Mouse (Mus musculus): ENCODE measurements at regions not wholly inside any gene's neighbourhood (a gene's known extent, or its start where the extent isn't known, plus 50 kb on each side); places are given as distances from the start of the nearest gene placed in this dataset.

DNA sequence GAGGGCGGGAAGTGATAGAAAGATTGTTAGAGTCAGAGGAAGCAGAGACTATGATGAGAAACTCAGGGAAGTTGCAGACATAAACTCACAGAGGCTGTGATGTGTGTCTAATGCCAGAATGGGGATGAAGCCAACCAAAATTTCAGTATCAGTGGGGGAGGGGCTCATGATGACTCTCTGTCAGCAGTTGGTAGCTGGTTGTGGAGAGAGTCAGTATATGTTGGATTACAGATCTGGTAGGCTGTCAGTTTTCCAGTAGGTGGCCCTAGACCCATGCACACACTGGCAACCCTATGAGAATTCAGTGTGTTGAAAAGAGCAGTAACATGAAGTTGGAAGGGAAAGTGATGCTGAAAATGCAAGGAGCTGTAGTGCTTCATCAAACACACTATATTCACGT, 257.5 kb downstream of the Ttc32 start:
- no peak overlapping the region for H3K4me2 ChIP-seq (replicated peaks)
- 82% methylated on average over 2 of the region's 2 CpGs for WGBS
- ATAC-seq (replicated peaks), result no peak

DNA sequence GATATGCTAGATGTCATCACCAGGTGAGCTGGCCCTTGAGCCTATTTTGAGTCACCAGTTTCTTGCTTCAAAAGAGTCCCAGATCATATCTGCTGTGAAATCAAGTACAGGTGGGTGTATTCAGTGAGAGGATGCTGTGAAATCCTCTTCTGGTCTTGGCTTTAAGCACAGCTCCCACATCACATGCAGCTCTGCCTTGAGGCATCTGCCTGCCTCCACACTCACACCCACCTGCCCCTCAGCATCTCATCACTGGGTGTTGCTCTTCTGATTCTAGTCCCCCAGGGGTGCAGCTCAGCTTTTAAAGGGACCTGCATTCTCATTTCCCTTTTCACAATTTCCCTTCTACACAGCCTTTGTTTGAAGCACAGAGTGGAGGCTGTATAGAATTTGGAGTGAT, 262.9 kb downstream of the Ttc32 start:
- Histone ChIP-seq H3K36me3 (no peaks in the 10 kb centered on the region), H3K4me3 (no peak overlapping the region), H3K9ac (replicated peaks) (no peak overlapping the region), H3K27ac (replicated peaks) (no peak overlapping the region), H3K9me3 (no peaks in the 10 kb centered on the region), H3K27me3 (no peaks in the 10 kb centered on the region), H3K4me1 (no peaks in the 10 kb centered on the region), H3K4me2 (replicated peaks) (no peak overlapping the region)
- ATAC-seq (replicated peaks), result no peak

More for the DNA sequence above, 257.5 kb downstream of the Ttc32 start:
- no peak overlapping the region for H3K4me3 ChIP-seq
- H3K4me1 ChIP-seq, result no peaks in the 10 kb centered on the region
- no peaks in the 10 kb centered on the region for H3K27me3 ChIP-seq
- H3K27ac ChIP-seq (replicated peaks), result no peak overlapping the region
- H3K9me3 ChIP-seq, result no peaks in the 10 kb centered on the region
- no peaks in the 10 kb centered on the region for H3K36me3 ChIP-seq
- no peak overlapping the region for H3K9ac ChIP-seq (replicated peaks)

DNA sequence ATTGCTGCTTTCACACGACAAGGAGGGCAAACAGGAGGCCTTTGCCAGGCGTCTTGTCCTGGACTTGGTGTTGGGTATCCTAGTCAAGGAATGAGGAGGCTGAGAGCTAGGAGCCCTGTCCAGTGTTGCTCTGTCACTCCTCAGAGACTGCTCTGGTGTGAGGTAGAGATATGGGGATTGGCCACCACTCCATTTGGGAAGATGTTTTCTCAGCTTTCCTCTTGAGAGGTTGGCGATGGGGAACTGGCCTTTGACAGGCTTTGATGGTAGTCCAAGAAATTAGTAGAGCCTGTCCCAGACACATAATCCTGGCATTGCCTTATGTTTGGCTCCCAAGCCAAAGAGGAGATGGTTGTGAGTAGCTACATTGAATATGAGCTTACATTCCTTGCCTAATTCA, 265.4 kb downstream of the Ttc32 start:
- H3K27me3 ChIP-seq, result no peaks in the 10 kb centered on the region
- 86% methylated on average over 3 of the region's 3 CpGs for WGBS
- no peak overlapping the region for H3K27ac ChIP-seq (replicated peaks)
- ATAC-seq (replicated peaks), result no peak
- H3K36me3 ChIP-seq, result no peaks in the 10 kb centered on the region
- H3K4me2 ChIP-seq (replicated peaks), result no peak overlapping the region
- no peak overlapping the region for H3K9ac ChIP-seq (replicated peaks)
- no peak overlapping the region for H3K4me3 ChIP-seq
- H3K4me1 ChIP-seq, result no peaks in the 10 kb centered on the region
- no peaks in the 10 kb centered on the region for H3K9me3 ChIP-seq

DNA sequence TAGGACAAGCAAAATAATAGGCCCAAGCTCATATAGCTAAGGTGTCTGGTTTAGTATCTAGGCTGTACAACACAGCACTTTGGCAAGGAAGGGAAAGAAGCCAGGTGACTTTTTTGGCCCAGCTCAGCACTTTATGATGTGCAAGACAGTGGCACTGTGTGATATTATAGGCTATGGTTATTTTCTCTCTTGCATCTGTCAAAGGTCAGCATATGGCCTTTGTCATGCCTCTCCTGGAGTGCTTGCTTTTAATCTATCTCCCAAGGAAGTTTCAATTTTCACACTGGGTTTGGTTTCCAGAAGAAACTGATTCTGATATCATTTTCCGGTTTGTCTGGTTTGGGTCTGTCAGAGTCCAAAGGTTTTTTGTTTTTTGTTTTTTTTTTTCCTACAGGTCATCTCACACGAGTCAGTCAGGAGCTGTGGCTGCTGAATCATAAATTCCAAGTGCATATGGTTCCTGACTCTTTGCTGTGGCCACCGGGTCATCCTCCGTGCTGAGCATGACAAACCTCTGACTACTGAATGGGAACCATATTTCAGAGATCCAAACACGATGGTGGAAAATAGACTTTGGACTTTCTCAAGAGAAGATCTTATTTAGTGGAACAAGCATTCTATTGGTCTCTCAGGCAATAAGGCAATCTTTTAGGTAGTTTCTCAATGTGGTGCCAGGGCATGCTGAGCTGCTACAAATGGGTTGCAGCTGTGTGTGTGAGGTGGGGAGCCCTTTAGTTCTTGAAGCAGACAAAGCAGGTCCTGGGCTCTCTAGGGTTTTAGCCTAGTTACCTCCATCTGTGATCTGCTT, 269.3 kb downstream of the Ttc32 start:
- no peaks in the 10 kb centered on the region for H3K9me3 ChIP-seq
- no peak overlapping the region for H3K27ac ChIP-seq (replicated peaks)
- no peak for ATAC-seq (replicated peaks)
- no peaks in the 10 kb centered on the region for H3K36me3 ChIP-seq
- no peak overlapping the region for H3K4me3 ChIP-seq
- no peaks in the 10 kb centered on the region for H3K4me1 ChIP-seq
- H3K27me3 ChIP-seq, result no peaks in the 10 kb centered on the region
- H3K9ac ChIP-seq (replicated peaks), result no peak overlapping the region
- 78% methylated on average over 5 of the region's 5 CpGs for WGBS
- H3K4me2 ChIP-seq (replicated peaks), result no peak overlapping the region

DNA sequence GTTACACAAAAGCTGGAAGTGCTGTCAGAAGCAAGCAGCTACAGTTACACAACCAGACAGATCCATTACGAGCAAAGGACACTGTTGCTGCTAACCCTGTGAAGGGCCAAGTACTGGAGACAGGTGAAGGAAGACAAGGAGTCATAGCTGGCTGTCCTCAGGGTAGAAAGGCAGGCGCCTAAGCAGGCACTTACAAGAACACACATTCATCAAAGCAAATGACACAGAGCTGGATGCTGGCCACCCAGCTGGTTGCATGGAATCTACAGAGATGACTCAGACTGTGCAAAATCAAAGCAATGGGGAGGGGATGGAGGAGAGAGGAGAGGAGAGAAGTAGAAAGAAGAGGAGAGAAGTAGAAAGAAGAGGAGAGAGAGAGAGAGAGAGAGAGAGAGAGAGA, 265.8 kb upstream of the Osr1 start:
- H3K27ac ChIP-seq (replicated peaks), result no peak overlapping the region
- no peak overlapping the region for H3K4me2 ChIP-seq (replicated peaks)
- no peak overlapping the region for H3K9ac ChIP-seq (replicated peaks)
- no peak overlapping the region for H3K4me3 ChIP-seq
- no peak for ATAC-seq (replicated peaks)
- H3K27me3 ChIP-seq, result no peaks in the 10 kb centered on the region
- WGBS, result 77% methylated on average over 2 of the region's 2 CpGs
- H3K36me3 ChIP-seq, result no peaks in the 10 kb centered on the region
- H3K9me3 ChIP-seq, result no peaks in the 10 kb centered on the region
- no peaks in the 10 kb centered on the region for H3K4me1 ChIP-seq

DNA sequence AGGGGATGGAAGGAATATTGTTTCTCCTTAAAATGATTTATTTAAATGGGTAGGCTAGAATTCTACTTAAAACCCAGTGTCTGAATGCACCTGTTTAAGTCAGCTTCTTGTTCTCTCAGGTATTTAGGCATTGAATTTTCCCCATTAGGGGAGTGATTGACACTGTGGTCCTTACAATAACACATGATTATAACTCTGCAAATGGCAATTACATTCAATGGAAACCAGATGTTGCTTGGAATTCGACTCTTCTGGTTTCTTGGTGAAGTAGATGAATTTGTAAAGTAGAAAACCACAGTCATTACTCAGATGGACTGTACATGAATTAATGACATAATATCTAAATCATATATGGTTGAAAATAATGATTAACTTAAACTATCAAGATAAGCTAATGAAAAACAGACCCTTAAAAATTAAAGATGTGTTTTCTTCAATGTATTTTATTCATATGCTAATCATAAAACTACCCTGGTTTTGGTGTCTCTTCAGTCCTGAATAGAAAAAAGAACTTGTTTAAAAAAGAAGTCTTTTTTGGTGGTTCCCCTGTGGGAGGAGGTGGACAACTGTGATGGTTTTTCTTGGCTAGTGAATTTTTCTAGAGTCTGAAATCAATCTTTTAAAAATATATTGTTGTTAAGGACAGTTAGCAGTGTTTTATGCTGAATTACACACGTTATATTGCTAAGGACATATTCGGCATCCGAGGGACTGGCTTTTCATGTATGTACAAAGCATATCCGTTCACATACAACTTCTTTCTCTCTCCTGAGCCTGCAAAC, 231.8 kb upstream of the Osr1 start:
- 79% methylated on average over 5 of the region's 5 CpGs for WGBS
- Histone ChIP-seq H3K4me1 (no peaks in the 10 kb centered on the region), H3K27ac (replicated peaks) (no peak overlapping the region), H3K4me2 (replicated peaks) (no peak overlapping the region), H3K36me3 (no peaks in the 10 kb centered on the region), H3K27me3 (no peaks in the 10 kb centered on the region), H3K9me3 (no peaks in the 10 kb centered on the region), H3K4me3 (no peak overlapping the region), H3K9ac (replicated peaks) (no peak overlapping the region)
- no peak for ATAC-seq (replicated peaks)

DNA sequence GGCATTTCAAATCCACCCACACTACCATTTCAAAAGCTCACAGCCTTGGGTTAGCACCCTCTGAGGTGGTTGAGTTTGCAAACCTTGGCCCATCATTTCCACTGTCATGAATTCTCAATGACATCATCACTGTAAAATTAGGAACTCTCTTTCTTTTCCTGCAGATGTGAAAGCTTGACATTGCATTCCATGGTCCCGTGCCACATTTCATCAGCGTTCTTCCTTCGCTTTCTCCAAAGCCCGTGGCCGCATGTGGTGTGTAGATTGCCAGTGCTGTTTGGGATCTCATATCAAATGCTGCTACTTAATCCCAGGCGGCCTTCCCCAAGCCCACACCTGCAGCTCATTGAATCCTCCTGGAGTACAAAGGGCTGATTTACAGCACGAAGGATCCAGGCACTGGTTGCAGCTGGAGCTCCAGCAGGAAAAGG, 231.1 kb upstream of the Osr1 start:
- 62% methylated on average over 7 of the region's 7 CpGs for WGBS
- Histone ChIP-seq H3K4me2 (replicated peaks) (no peak overlapping the region), H3K4me3 (no peak overlapping the region), H3K9me3 (no peaks in the 10 kb centered on the region), H3K9ac (replicated peaks) (no peak overlapping the region), H3K36me3 (no peaks in the 10 kb centered on the region), H3K27ac (replicated peaks) (no peak overlapping the region), H3K27me3 (no peaks in the 10 kb centered on the region), H3K4me1 (no peaks in the 10 kb centered on the region)
- ATAC-seq (replicated peaks), result peak; percentile 53; the same call in 1 of the 2 replicates

DNA sequence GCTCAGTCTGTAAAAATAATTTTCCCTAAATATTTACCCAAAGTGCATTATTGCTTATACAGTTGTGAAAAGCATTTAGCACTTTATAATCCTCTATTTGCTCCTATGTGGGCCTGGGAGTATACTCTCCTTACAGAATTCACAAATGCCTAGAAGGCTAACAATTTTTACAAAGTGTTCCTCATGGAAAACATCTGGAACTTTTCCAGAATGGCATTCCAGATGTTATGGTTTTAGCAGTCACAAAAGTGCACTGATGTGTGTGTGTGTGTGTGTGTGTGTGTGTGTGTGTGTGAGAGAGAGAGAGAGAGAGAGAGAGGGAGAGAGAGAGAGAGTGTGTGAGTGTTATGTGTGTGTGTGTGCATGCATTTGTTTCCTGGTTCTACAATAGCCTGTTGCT, 229.1 kb upstream of the Osr1 start:
- H3K4me3 ChIP-seq, result no peak overlapping the region
- no peaks in the 10 kb centered on the region for H3K27me3 ChIP-seq
- no peak for ATAC-seq (replicated peaks)
- H3K4me2 ChIP-seq (replicated peaks), result no peak overlapping the region
- H3K27ac ChIP-seq (replicated peaks), result no peak overlapping the region
- H3K36me3 ChIP-seq, result no peaks in the 10 kb centered on the region
- H3K9me3 ChIP-seq, result no peaks in the 10 kb centered on the region
- H3K9ac ChIP-seq (replicated peaks), result no peak overlapping the region
- no peaks in the 10 kb centered on the region for H3K4me1 ChIP-seq

DNA sequence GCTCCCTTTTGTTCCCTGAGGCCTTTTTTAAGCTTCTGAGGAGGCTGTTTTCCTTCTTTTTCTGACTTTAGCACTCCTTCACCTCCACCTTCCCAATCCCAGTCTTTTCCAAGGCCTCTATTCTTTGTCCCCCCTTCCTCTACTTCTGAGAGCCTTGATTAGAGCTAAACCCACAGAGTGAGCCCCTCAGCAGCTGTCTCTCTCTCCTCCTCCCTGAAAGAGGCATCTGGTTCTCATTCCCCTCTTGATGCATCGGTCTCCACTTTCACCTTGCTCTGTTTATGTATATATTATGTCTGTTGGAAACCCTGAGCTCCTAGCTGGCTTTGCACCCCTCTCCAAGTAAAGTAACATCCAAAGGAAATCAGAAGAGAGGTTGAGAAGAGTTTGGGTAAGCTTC, 224.6 kb upstream of the Osr1 start:
- ATAC-seq (replicated peaks), result no peak
- H3K4me2 ChIP-seq (replicated peaks), result no peak overlapping the region
- H3K4me1 ChIP-seq, result no peaks in the 10 kb centered on the region
- no peaks in the 10 kb centered on the region for H3K9me3 ChIP-seq
- no peak overlapping the region for H3K4me3 ChIP-seq
- H3K27ac ChIP-seq (replicated peaks), result no peak overlapping the region
- H3K9ac ChIP-seq (replicated peaks), result no peak overlapping the region
- WGBS, result 71% methylated on average over 1 of the region's 1 CpGs
- no peaks in the 10 kb centered on the region for H3K36me3 ChIP-seq
- no peaks in the 10 kb centered on the region for H3K27me3 ChIP-seq

DNA sequence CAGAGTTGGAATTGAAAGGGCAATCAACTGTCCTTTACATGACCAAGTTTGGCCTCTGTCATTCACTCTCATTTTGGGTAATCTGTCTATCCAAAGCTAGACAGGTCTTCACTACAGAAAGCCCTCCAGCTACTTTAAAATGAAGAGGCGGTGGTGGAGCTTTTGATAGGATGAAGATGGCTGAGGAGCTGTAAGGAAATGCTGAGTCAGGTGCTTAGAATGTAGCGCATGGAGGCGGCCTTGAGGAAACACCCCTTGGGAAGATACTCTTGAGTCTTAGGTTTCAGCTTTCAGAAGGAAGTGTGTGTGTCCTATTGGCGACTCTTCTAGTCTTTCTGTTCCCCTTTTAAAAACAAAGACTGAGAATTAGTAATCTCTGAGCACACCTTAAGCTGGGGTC, 214.4 kb upstream of the Osr1 start:
- no peaks in the 10 kb centered on the region for H3K9me3 ChIP-seq
- no peak overlapping the region for H3K4me3 ChIP-seq
- H3K36me3 ChIP-seq, result no peaks in the 10 kb centered on the region
- no peak overlapping the region for H3K4me2 ChIP-seq (replicated peaks)
- H3K27me3 ChIP-seq, result no peaks in the 10 kb centered on the region
- WGBS, result 86% methylated on average over 4 of the region's 4 CpGs
- H3K9ac ChIP-seq (replicated peaks), result no peak overlapping the region
- H3K4me1 ChIP-seq, result no peaks in the 10 kb centered on the region
- no peak overlapping the region for H3K27ac ChIP-seq (replicated peaks)
- no peak for ATAC-seq (replicated peaks)

DNA sequence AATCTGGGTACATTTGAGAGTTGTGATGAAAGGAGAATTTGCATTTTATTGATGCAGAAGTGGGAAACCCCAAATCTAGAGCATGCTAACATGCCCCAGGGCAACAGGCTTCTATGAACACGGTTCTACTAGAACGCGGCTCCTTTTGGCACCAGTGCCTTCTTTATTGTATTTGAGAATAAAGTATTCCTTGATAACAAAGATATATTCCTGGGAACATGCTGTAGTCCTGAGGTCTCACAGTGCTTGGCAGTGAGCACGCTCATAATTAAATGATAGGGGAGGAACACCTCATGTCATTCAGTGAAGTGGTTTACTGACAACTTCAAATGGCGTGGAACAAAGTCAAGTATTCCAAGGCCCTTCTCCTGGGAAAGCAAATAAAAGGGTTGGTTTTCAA, 212.1 kb upstream of the Osr1 start:
- H3K9ac ChIP-seq (replicated peaks), result no peak overlapping the region
- H3K4me1 ChIP-seq, result no peaks in the 10 kb centered on the region
- no peak overlapping the region for H3K4me2 ChIP-seq (replicated peaks)
- no peak for ATAC-seq (replicated peaks)
- no peaks in the 10 kb centered on the region for H3K36me3 ChIP-seq
- no peak overlapping the region for H3K27ac ChIP-seq (replicated peaks)
- H3K27me3 ChIP-seq, result no peaks in the 10 kb centered on the region
- WGBS, result 82% methylated on average over 5 of the region's 5 CpGs
- no peak overlapping the region for H3K4me3 ChIP-seq
- no peaks in the 10 kb centered on the region for H3K9me3 ChIP-seq

DNA sequence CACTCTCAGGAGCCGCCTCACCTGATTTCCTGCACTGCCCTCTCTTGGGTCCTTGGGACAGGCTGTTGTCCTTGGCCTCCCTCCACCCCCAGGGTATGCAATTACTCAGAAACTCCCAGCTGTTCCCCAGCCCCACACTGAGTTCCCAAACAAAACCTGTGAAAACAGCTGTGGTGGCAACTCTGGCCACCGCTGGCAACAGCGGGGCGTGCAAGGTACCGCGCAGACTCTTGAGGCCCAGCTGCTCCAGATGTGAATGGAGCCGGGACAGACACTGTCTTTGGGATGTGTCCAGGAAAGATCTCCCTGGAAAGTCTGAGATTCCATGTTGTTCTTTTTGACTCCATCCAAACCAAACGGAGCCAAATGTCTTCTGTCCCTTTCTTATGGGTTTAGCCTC, 211.0 kb upstream of the Osr1 start:
- H3K4me2 ChIP-seq (replicated peaks), result no peak overlapping the region
- H3K4me1 ChIP-seq, result no peaks in the 10 kb centered on the region
- ATAC-seq (replicated peaks), result no peak
- H3K27ac ChIP-seq (replicated peaks), result no peak overlapping the region
- H3K36me3 ChIP-seq, result no peaks in the 10 kb centered on the region
- 67% methylated on average over 8 of the region's 8 CpGs for WGBS
- H3K27me3 ChIP-seq, result no peaks in the 10 kb centered on the region
- no peak overlapping the region for H3K9ac ChIP-seq (replicated peaks)
- no peaks in the 10 kb centered on the region for H3K9me3 ChIP-seq
- no peak overlapping the region for H3K4me3 ChIP-seq

DNA sequence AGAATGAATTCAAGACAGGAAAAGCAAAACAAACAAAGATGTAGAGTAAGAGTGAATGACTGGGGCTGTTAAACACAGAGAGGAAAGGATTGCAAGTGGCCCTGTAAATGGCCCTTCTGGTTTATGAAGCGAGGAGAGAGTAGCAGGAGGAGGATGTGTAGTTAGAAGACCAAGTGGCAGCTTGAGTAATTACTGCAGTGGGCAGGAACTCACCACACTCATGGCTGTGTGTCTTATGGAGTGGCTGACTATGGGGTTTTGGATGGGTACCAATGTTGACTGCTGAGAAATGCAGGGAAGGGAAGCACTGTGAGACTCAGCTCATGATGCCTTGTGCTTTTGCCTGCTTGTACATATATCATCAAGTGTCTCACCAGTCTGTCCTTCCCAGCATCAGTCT, 204.0 kb upstream of the Osr1 start:
- no peak overlapping the region for H3K9ac ChIP-seq (replicated peaks)
- WGBS, result 86% methylated on average over 1 of the region's 1 CpGs

More for the DNA sequence above, 204.0 kb upstream of the Osr1 start:
- no peak for ATAC-seq (replicated peaks)
- Histone ChIP-seq H3K4me3 (no peak overlapping the region), H3K4me1 (no peaks in the 10 kb centered on the region), H3K9me3 (no peaks in the 10 kb centered on the region), H3K36me3 (no peaks in the 10 kb centered on the region), H3K27ac (replicated peaks) (no peak overlapping the region), H3K27me3 (no peaks in the 10 kb centered on the region), H3K4me2 (replicated peaks) (no peak overlapping the region)
